Mouse (Mus musculus) kidney, adult 8-10 months (tissue): ENCODE measurements around the gene Tmem87b.

Experiments used
- DNase-seq, 2 experiments: peaks; one replicate each; pipeline ENCODE4 v3.0.0; 2022

The Tmem87b gene

GRCm38 (mm10) chr2:128818956-128819643, 1.2 kb downstream of the Tmem87b start:
- DNase-seq: no peak

- DNase-seq: peak; percentile 23 to 36
Measured at GRCm38 (mm10) chr2:128820631-128821030, 2.7 kb downstream of the Tmem87b start.

GRCm38 (mm10) chr2:128823893-128824292, 6.0 kb downstream of the Tmem87b start:
- no peak for DNase-seq

- DNase-seq: no peak
Measured at GRCm38 (mm10) chr2:128827787-128828186, 9.9 kb downstream of the Tmem87b start.

GRCm38 (mm10) chr2:128832611-128833010, 14.7 kb downstream of the Tmem87b start:
- no peak for DNase-seq

GRCm38 (mm10) chr2:128833035-128833434, 15.1 kb downstream of the Tmem87b start:
- DNase-seq: no peak

- DNase-seq: no peak
Measured at GRCm38 (mm10) chr2:128833435-128833834, 15.5 kb downstream of the Tmem87b start.

- no peak for DNase-seq
Measured at GRCm38 (mm10) chr2:128837531-128837930, 19.6 kb downstream of the Tmem87b start.

- no peak for DNase-seq
Measured at GRCm38 (mm10) chr2:128838611-128839010, 20.7 kb downstream of the Tmem87b start.

GRCm38 (mm10) chr2:128839501-128839900, 21.6 kb downstream of the Tmem87b start:
- DNase-seq: no peak

- DNase-seq: no peak
Measured at GRCm38 (mm10) chr2:128842437-128842836, 24.5 kb downstream of the Tmem87b start.

GRCm38 (mm10) chr2:128850036-128850435, 32.1 kb downstream of the Tmem87b start:
- DNase-seq: no peak

- no peak for DNase-seq
Measured at GRCm38 (mm10) chr2:128856673-128857072, 38.8 kb downstream of the Tmem87b start.

- no peak for DNase-seq
Measured at GRCm38 (mm10) chr2:128858962-128859361, 41.0 kb downstream of the Tmem87b start.

GRCm38 (mm10) chr2:128859861-128860260, 41.9 kb downstream of the Tmem87b start:
- no peak for DNase-seq

GRCm38 (mm10) chr2:128862636-128863035, 44.7 kb downstream of the Tmem87b start, which contains the start of gene Fbln7:
Fbln7 (plus strand) TSS chr2:128862981.
- DNase-seq: no peak

GRCm38 (mm10) chr2:128863777-128864331, 45.9 kb downstream of the Tmem87b start:
- DNase-seq: peak; percentile 55 to 57

- peak; percentile 9 to 29 for DNase-seq
Measured at GRCm38 (mm10) chr2:128865061-128865460, 47.1 kb downstream of the Tmem87b start.

- DNase-seq: no peak
Measured at GRCm38 (mm10) chr2:128871656-128872055, 53.7 kb downstream of the Tmem87b start.

- DNase-seq: no peak
Measured at GRCm38 (mm10) chr2:128872256-128872655, 54.3 kb downstream of the Tmem87b start.

- DNase-seq: no peak
Measured at GRCm38 (mm10) chr2:128875526-128875925, 57.6 kb downstream of the Tmem87b start.

GRCm38 (mm10) chr2:128881236-128881635, 63.3 kb downstream of the Tmem87b start:
- DNase-seq: no peak

GRCm38 (mm10) chr2:128885225-128885811, 67.4 kb downstream of the Tmem87b start:
- no peak for DNase-seq

- DNase-seq: peak; percentile 19 to 41
Measured at GRCm38 (mm10) chr2:128887866-128888550, 70.1 kb downstream of the Tmem87b start.
